Mouse (Mus musculus): ENCODE measurements around the gene Pax3. TPM values are rescaled to one million over a fixed set of nuclear protein-coding genes. Genes with fewer than 3 reads are reported as not detected.

The Pax3 gene
- total RNA-seq, 2 experiments from 2014 or later: 0.07 to 0.50 TPM

DNA sequence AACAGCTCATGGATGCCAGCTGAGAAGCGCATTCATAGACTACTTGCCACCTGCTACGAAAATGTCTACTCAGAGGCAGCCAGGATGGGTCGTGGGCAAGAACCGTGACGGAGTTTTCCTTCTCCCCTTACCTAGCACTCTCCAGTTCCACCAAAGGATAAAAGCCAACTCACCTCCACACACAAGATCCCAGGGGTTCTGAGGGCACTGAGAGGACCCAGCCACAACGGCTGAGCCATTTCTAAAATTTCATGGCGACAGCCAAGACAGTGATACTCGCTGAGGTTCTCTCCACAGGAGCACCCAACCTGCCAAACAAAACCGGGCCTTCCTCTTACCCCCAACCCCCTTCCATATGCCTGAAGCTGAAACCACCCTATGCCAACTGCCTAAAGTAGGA is 2.3 kb upstream of the Pax3 start:
- no peak for DNase-seq (ENCODE audit: low spot score)

DNA sequence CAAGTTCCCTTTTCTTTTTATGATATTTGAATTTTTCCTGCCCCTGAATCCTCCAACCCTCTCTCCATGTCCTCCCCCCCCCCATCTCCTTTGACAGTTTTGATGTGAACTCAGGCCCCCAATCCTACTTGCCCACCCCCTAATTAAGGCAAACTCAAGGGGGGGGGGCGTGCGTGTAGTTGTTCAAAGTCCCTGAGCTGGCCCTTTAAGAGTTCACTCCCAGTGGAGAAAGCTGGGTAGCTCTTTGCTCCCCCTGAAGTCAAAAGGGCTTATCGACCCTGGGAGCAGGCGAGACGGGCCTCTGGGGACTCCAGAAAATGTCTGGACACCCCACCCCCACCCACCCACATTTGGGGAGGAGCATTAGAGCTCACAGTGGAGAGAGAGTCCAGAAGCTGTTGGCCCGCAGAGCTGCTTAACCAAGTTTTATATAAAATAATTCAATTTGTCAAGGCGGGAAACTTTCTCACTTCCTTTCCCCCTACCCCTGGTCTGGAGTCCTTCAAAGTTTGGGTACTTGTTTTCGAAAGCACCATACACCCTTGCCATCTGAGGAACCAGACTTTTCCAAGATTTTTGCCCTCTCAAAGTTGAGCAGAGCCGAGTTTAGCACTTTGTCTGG is 1.5 kb upstream of the Pax3 start:
- DNase-seq (ENCODE audit: low spot score): no peak

DNA sequence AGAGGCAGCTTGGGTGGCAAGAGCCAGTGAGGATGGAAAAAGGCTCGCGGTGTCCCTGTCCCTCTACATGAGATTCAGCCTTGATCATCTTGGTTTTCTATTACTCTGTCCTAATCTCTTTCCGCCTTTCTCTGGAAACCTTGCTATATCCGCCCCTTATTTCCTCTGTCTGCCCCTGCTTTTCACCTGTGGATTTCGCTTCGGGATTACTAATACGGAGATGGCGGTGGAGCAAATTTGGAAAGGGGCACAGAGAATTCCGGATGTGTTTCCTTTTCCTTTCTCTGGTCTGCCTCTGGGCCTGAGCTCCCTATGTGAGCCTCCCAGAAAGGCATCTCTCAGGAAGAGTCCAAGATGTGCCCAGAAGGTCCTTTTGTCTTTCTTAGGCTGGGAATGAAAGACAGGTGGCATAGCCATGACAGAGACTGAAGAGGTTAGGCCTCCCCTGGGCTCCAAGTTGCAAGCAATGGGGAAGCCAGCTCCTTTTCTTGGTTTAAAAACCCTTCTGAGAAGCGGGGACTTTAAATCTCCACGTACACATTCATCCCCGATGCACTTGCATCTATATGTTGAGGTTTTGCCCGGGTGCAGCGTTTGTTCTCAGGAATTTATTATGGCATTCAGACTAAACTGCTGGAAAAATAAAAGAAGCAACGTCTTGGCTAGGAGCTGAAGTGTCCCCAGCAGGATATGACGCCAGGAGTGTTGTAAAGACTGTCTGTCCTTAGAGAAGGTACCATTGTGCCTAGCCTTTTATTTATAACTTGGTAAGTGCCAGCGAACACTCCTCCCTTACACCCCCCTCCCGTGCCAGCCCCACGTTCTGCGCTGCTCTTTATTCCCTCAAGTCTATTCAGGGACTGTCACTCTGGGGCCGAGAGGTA is 659 bp upstream of the Pax3 start:
- no peak for DNase-seq (ENCODE audit: low spot score)

DNA sequence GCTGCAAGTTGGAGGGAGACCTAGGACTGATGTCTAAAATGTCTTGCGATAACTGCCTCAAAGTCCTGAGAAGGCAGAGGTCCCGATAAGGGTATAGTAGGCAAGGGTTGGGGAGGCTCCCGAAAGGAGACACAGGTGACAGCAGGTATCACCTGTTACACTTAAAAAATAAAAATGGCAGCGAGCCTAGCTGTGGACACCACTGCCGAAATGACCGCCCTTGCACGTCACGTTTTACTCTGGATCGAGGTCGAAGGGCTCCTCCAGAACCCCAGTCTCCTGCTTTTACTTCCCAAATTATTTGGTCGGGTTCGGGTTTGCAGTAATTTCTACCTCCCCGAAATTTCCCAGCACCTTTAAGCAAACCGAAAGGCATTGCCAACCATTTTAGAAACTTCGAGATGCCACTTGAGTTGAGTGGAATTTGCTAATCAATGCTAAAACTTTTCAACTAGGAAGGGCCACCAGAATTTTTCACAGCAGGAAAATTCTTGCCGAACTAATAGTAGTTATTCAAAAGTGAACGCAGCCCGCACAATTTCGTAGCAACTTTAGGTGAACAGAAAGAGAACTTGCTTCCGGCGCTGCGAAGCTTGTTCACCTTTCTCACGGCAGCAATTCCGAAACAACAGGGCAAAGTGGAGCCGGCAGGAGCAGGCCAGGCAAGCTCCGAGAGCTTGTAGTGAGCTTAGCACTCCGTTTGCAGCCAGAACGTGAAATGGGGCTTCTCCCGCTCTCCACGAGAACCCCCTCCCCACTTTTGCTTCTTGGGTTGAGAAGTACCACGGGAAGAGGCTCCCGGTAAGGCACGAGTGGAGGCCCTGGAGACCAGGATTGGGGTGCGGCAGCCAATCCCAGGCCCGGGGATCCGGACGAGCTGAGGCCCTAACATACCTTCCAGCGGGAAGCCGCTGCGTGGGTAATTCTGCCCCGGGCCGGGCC is 892 bp downstream of the Pax3 start:
- no peak for DNase-seq (ENCODE audit: low spot score)

DNA sequence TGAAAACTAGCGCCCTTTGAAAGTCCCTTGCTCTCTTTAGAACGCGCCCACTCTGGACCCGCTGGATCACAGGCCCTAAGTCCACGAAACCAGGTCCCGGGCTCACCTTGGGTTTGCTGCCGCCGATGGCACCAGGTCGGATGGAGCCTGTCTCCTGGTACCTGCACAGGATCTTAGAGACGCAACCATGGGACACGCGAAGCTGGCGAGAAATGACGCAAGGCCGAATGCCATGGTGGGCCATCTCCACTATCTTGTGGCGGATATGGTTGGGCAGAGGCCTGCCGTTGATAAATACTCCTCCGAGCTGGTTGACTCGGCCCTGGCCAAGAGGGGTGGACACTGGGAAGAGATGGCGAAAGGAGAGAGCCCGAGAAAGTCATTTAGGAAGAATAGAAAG is 1.8 kb downstream of the Pax3 start:
- DNase-seq (ENCODE audit: low spot score): no peak

DNA sequence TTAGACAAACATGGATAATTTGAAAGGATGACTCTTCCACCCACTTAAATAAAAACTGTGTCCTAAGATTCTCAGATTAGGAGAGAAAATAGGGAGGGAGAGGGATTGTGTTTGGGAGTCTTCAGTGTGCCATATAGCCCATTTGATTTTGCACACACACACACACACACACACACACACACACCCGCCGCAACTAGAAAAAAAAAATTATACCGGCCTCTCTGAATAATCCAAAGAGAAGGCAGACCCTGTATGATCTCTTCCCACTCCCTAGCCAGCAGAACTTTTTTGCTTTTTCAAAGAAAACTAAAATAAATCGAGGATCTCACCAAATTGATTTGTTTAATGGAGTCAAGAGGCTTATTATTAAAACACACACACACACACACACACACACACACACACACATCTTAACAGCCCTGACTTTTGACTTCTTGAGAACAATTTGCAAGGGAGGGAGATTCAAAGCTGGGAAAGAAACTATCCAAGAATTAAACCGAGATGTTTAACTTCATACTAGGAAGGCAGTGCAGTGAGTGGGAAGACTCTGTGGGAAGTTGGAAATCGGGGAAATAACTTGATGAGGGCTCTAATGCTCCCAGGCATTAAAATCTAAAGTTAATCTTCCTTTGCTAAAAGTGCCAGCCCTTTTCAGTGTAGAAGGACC is 2.4 kb downstream of the Pax3 start:
- DNase-seq (ENCODE audit: low spot score): no peak

DNA sequence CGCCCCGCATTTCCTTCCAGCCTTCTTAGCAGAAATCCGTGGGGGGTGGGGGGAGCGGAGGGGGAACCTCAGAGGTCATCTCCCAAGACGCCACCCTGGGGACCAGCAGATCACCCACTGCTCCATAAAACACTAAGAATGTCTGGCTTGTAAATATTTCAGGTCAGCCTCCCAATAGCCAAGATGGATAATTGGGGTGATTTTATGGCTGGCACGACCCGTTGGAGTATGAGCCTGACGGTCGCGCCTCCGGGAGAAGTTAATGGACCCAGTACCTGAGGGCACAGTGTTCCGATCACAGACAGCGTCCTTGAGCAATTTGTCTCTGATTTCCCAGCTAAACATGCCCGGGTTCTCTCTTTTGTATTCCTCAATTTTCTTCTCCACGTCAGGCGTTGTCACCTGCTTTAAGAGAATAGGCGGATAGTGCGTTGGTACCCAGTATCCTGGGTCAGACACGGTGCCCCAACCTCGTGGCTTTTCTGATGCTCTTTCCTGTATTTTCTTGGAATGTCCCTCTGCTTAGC is 3.4 kb downstream of the Pax3 start:
- DNase-seq (ENCODE audit: low spot score): no peak

DNA sequence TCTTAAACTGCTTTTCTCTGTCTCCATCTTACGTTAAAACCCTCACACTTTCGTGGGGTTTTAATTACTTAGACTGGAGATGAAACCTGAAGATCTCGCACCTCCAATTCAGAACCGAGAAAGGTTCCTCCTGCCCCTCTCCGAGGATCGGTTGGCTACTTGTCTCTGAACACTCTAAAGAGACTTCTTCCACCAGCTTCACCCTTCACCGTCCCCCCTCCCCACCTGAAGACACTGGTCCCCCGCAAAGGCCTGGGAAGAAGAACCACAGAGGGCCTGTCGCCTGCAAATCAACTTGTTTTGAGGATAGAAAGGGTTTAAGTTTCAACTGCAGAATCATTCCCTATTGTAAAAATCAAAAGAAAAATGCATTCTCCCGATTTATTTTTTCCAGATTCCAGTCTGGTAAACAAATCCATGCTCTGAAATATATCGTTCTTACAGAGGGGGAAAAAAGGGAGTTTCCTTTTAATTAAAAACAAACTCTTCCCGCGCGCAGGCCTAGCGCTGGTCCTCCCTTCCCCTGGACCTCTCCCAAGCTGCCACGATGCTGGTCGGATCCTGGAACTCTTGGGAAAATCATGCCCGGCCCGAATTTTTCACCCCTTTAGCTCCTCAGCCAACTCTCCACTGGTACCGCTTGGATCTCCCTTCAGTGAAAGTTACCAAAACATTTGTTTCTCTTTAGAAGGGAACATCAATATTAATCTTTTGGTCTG is 4.0 kb downstream of the Pax3 start:
- no peak for DNase-seq (ENCODE audit: low spot score)

DNA sequence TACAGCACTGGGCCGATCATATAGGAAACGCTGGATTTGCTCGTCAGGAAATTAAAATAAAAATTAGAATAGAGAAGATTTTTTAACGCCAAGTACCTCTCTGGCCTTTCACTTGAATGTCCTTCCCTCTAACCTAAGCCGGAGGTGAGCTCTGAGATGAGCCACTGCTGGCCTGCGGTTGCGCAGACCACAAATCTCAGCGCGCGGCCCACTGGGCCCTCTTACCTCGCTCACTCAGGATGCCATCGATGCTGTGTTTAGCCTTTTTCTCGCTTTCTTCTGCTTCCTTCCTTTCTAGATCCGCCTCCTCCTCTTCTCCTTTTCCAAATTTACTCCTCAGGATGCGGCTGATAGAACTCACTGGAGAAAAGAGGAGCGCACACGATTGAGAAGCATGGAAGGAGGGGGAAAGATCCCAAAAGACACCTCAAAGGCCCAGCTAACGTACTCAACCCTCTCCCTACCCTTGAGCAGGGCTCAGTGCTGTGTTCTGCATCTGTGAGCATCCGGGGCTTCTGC is 4.7 kb downstream of the Pax3 start:
- no peak for DNase-seq (ENCODE audit: low spot score)

DNA sequence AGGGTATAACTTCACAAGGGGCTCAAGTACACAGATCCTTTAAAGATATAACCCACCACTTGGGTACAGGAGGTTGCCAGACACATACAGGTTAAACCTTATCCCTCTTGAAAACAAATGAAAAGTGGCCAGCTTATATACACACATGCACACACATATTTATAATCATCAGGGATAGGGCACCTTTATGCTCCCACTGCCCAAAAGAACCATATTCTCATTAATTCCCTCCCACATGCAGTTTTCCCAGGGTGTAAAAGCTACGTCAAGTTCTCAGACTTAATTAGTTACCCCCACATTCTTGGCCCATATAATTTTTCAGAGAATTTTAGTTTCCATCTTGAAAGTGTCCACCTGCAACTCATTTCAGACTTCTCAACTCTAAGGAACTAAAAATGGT is 5.2 kb downstream of the Pax3 start:
- no peak for DNase-seq (ENCODE audit: low spot score)

DNA sequence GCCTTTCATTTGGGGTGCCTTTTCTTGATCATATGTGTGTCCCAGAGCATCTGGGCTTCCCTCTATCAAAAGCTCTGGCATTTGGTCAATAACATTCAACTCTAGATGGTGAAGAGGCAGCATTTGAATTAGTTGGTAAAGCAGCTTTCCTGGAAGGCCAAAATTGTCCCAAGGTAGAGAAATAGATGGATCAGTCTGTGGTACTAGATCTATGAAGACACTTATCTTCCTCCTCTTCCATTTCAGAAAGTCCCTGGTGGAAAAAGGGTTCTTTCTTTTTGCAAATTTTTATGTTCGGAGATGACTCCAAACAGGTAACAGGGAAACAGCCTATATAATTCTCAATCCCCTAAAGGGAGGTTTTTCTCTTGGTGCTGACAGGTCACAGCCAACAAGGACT is 5.6 kb downstream of the Pax3 start:
- no peak for DNase-seq (ENCODE audit: low spot score)

DNA sequence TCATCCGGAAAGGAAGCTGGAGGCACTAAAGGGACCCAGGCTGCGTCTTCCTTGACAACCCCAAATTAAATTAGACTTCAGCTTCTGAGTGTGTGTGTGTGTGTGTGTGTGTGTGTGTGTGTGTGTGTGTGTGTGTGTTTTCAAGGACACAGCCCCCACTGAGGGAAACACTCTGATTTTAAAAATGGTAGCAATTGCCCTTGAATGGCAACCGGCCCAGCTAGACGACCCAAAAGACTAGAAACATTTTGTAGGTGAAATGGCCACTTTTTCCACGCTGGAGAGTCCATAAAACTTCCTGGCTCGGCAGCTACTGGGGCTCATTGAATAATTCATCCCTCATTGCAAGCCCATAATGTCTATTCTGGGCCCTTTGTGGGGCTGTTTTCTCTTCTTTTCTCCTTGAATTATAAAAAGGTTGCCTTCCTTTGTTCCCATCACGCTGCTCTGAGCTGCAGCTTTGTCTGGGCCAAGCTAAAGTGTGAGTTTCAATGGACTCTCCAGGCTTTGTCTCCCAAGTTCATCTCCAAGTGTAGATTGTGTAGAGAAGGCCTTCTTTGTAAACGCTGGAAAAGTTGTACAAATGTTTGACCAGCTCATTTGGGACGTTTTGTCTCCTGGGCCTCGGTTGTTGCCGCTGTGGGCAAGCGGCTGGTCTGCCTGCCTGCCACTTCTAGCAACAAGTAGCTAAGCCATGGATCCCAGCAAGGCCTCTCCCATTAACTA is 6.4 kb downstream of the Pax3 start:
- no peak for DNase-seq (ENCODE audit: low spot score)

DNA sequence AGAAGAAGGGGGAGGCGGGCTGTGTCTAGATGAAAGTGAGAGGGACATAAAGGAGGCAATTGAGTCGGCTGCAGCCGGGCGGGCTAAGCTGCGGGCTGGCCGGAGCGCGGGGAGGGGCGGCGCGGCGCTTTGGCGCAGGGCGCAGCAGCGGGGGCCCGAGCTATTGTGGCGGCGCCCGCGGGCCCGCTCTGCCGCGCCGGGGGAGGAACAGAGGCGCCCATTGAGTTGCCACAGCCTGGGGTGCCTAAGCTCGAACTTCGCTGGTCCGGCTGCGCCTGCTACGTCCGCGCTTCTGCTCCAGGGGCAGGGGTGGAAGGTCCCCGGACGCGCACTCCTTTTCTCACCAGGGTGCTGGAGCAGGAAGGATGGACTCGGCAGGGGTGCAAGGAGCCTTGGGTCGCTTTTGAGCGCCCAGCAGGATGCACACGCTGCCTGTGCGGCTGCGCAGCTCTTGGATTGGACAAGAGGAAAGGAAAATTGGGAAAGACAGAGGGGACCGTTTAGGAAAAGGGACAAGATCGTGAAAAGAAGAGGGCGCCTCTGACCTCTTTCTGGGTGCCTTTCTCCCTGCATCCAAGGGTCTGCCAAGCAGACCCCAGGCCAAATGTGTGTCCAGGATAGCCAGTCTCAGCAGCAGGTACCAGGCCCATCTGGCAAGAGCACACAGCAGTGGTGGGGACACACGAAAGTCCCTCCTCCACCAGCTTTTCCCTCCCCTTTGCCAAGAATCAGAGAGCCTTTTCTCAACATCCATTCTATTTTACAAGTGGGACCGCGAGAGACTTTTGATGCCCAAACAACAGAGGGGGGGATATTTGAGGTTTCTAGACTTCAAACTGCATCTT is 7.2 kb downstream of the Pax3 start:
- DNase-seq (ENCODE audit: low spot score): no peak

DNA sequence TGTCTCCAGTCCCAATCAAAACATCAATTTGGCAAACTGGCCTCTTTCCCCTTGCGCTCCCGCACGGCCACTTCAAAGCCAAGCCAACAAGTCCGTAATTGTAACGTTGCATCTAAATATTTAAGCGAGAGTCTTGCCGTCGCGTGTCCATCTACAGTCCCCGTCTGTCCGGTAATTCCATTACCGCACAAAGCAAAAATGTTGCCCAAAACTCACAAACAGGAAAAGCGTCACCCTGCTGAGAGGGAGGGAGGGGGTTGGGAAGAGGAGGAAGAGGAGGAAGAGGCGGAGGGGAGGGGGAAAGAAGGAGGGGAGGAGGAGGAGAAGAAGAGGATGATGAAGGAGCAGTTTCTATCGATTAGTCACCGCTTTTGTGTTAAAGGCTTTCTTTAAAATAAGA is 7.9 kb downstream of the Pax3 start:
- no peak for DNase-seq (ENCODE audit: low spot score)

DNA sequence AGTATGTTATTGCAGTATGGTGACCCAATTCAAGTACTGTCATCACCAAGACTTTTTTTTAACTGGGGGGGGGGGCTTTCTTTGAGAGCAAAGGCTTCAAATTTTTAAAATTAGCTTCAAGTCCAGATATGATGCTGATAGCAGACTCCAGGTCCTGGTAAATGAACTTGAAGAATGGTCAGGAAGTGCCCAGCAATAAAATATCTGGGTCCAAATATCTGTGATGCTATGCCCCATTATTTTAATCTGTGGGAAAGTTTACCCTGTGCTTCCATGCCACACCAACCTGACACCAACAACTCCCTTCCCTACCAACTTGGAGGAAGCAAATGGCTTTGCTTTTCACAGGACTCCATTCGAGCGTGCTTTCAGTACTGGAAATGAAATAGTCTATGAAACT is 8.6 kb downstream of the Pax3 start:
- DNase-seq (ENCODE audit: low spot score): no peak

DNA sequence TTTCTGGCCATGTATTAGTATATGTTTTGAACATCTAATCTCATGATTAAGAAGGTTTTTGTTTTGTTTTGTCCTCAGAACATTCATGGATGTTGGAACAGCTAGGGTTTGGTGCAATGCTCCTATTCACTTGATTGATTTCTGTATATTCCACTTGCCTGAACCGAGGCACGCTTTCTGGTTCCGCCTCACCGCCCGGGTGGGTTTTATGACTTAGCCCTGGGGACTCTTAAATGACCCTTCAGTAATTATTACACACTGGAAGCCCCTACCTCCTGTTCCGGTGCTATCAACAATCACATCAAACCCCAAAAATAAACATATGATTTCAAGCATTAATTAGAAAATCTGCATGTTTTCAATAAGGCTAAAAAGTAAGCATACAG is 9.2 kb downstream of the Pax3 start:
- no peak for DNase-seq (ENCODE audit: low spot score)

DNA sequence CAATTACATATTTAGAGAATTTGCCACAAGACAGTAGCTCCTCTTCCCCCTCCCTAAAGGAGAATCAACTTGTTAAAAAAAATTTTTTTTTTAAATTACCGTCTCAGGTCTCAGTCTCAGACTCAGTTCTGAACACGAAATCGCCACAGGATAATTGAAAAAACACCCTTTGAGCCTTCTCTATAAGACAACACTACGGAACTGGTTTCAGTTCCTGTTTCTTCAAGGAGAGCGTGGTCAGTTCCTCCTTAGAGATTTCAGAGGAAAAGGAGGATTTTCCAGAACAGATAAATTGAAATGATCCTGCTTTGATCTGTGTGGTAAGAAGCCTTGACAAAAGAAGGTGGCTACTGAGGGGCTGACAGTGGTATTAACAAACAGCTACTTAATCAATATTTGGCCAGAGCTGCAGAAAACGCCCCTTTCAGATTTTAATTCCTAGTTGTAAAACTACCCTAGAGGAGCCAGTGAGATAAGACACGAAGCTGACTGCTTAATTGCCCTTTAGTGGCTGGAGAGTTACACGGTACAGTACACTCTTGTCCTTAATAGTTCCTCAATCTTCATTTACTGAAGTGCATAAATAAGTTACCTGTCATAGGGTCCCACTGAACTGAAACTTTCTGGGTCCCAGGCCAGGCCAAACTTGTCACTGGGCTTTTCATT is 9.7 kb downstream of the Pax3 start:
- no peak for DNase-seq (ENCODE audit: low spot score)

DNA sequence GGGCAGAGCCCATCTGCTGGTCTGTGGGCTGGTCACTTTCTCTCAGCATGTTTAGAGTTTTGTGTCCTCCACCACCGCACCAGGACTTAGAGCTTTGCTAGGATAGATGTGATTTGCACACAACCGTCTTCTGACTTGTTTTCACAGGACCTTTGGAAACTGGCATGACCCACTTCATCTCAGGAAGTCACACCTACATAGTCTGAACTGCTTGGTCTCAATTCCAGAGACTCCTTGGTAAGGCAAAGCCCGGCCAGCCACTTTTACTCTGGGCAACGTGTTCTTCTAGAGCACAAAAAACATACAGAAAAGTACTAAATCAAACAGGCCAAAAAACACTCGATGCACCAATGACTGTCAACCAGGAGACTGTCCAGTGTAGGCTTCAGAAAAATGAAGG is 14.0 kb downstream of the Pax3 start:
- no peak for DNase-seq (ENCODE audit: low spot score)

All from gastrocnemius, adult 18-20 months (tissue).